Mouse (Mus musculus): Measurements from ENCODE around the gene Ctc1. TPM values are rescaled to one million over a fixed set of nuclear protein-coding genes. Genes with fewer than 3 reads are reported as not detected.

Ctc1 gene
- polyA plus RNA-seq, 1 experiment from 2014 or later, result 90.9 TPM

- 86% methylated on average over 9 of the region's 9 CpGs for WGBS
- no peak for DNase-seq (ENCODE audit: low spot score)
These were observed 61.6 kb downstream of the Ctc1 start for GRCm38 (mm10) chr11:69077316-69077715.

GRCm38 (mm10) chr11:69078041-69078440 lies 62.3 kb downstream of the Ctc1 start:
- H3K36me3 ChIP-seq, result no peaks in the 10 kb centered on the region
- 79% methylated on average over 6 of the region's 6 CpGs for WGBS
- H3K4me3 ChIP-seq, result no peak overlapping the region
- no peak overlapping the region for H3K27ac ChIP-seq
- peaks cover 15% of the 10 kb centered on the region for H3K4me1 ChIP-seq (replicated peaks)
- DNase-seq (ENCODE audit: low spot score), result no peak
- no peaks in the 10 kb centered on the region for H3K9me3 ChIP-seq
- H3K27me3 ChIP-seq (ENCODE audit: insufficient read depth, poor library complexity, severe bottlenecking), result no peaks in the 10 kb centered on the region

More at GRCm38 (mm10) chr11:69077316-69077715, 61.6 kb downstream of the Ctc1 start:
- Histone ChIP-seq H3K27me3 (ENCODE audit: insufficient read depth, poor library complexity, severe bottlenecking) (no peaks in the 10 kb centered on the region), H3K9me3 (no peaks in the 10 kb centered on the region), H3K36me3 (no peaks in the 10 kb centered on the region), H3K4me1 (replicated peaks) (peaks cover 21% of the 10 kb centered on the region), H3K4me3 (no peak overlapping the region), H3K27ac (no peak overlapping the region)

GRCm38 (mm10) chr11:69078805-69079438 lies 63.2 kb downstream of the Ctc1 start:
- Histone ChIP-seq H3K4me3 (no peak overlapping the region), H3K4me1 (replicated peaks) (peaks cover 13% of the 10 kb centered on the region), H3K36me3 (no peaks in the 10 kb centered on the region), H3K27me3 (ENCODE audit: insufficient read depth, poor library complexity, severe bottlenecking) (no peaks in the 10 kb centered on the region), H3K9me3 (no peaks in the 10 kb centered on the region), H3K27ac (no peak overlapping the region)
- 80% methylated on average over 5 of the region's 5 CpGs for WGBS
- no peak for DNase-seq (ENCODE audit: low spot score)

- H3K9me3 ChIP-seq, result no peaks in the 10 kb centered on the region
- H3K36me3 ChIP-seq, result no peaks in the 10 kb centered on the region
- no peak for DNase-seq (ENCODE audit: low spot score)
- no peaks in the 10 kb centered on the region for H3K27me3 ChIP-seq (ENCODE audit: insufficient read depth, poor library complexity, severe bottlenecking)
- H3K27ac ChIP-seq, result no peak overlapping the region
- H3K4me3 ChIP-seq, result no peak overlapping the region
- 87% methylated on average over 15 of the region's 15 CpGs for WGBS
- peaks cover 3% of the 10 kb centered on the region; the same call in 1 of the 2 replicates for H3K4me1 ChIP-seq (replicated peaks)
These were observed 64.6 kb downstream of the Ctc1 start for GRCm38 (mm10) chr11:69080102-69080854.

GRCm38 (mm10) chr11:69080855-69081222 lies 65.1 kb downstream of the Ctc1 start:
- no peak overlapping the region for H3K4me3 ChIP-seq
- peaks cover 3% of the 10 kb centered on the region; the same call in 1 of the 2 replicates for H3K4me1 ChIP-seq (replicated peaks)
- 88% methylated on average over 8 of the region's 8 CpGs for WGBS
- H3K9me3 ChIP-seq, result no peaks in the 10 kb centered on the region
- no peaks in the 10 kb centered on the region for H3K36me3 ChIP-seq
- DNase-seq (ENCODE audit: low spot score), result no peak
- H3K27me3 ChIP-seq (ENCODE audit: insufficient read depth, poor library complexity, severe bottlenecking), result no peaks in the 10 kb centered on the region
- H3K27ac ChIP-seq, result no peak overlapping the region

- H3K4me1 ChIP-seq (replicated peaks), result peaks cover 3% of the 10 kb centered on the region; the same call in 1 of the 2 replicates
- no peaks in the 10 kb centered on the region for H3K9me3 ChIP-seq
- no peak overlapping the region for H3K27ac ChIP-seq
- no peak for DNase-seq (ENCODE audit: low spot score)
- H3K36me3 ChIP-seq, result no peaks in the 10 kb centered on the region
- no peak overlapping the region for H3K4me3 ChIP-seq
- WGBS, result 89% methylated on average over 7 of the region's 7 CpGs
- H3K27me3 ChIP-seq (ENCODE audit: insufficient read depth, poor library complexity, severe bottlenecking), result no peaks in the 10 kb centered on the region
These were observed 65.9 kb downstream of the Ctc1 start for GRCm38 (mm10) chr11:69081613-69082012.

GRCm38 (mm10) chr11:69085608-69086007 lies 69.9 kb downstream of the Ctc1 start:
- Histone ChIP-seq H3K4me1 (replicated peaks) (peaks cover 35% of the 10 kb centered on the region), H3K9me3 (no peaks in the 10 kb centered on the region), H3K36me3 (peaks cover 11% of the 10 kb centered on the region), H3K27ac (no peak overlapping the region), H3K4me3 (no peak overlapping the region), H3K27me3 (ENCODE audit: insufficient read depth, poor library complexity, severe bottlenecking) (no peaks in the 10 kb centered on the region)
- no peak for DNase-seq (ENCODE audit: low spot score)
- 71% methylated on average over 6 of the region's 6 CpGs for WGBS

Other genes with a start within 250 kb of the Ctc1 start
- gene Ndel1, start 144.1 kb upstream of the Ctc1 start, polyA plus RNA-seq (2016; fragmentation: Nextera tagmentation; extraction: Ambion mirVana), result 56.3 and 57.7 TPM in 2 replicates
- 0.07 TPM in 1 of 2 replicates, not detected in the other for gene Rnf222, start 127.4 kb upstream of the Ctc1 start, polyA plus RNA-seq (2016; fragmentation: Nextera tagmentation; extraction: Ambion mirVana)
- 904 and 972 TPM in 2 replicates for gene Rpl26, start 114.3 kb upstream of the Ctc1 start, polyA plus RNA-seq (2016; fragmentation: Nextera tagmentation; extraction: Ambion mirVana)
- gene Odf4, start 88.8 kb upstream of the Ctc1 start, polyA plus RNA-seq (2016; fragmentation: Nextera tagmentation; extraction: Ambion mirVana), result not detected in 2 replicates
- gene Arhgef15, start 58.4 kb upstream of the Ctc1 start, polyA plus RNA-seq (2016; fragmentation: Nextera tagmentation; extraction: Ambion mirVana), result 7.9 and 8.6 TPM in 2 replicates
- gene Slc25a35, start 47.8 kb upstream of the Ctc1 start, polyA plus RNA-seq (2016; fragmentation: Nextera tagmentation; extraction: Ambion mirVana), result 2.0 and 2.5 TPM in 2 replicates
- 69.7 and 78.1 TPM in 2 replicates for gene Rangrf, start 40.7 kb upstream of the Ctc1 start, polyA plus RNA-seq (2016; fragmentation: Nextera tagmentation; extraction: Ambion mirVana)
- 40.6 and 57.3 TPM in 2 replicates for gene Pfas, start 7.5 kb upstream of the Ctc1 start, polyA plus RNA-seq (2016; fragmentation: Nextera tagmentation; extraction: Ambion mirVana)
- 184 and 228 TPM in 2 replicates for gene Aurkb, start 29.7 kb downstream of the Ctc1 start, polyA plus RNA-seq (2016; fragmentation: Nextera tagmentation; extraction: Ambion mirVana)
- 8.5 and 12.6 TPM in 2 replicates for gene Borcs6, start 43.8 kb downstream of the Ctc1 start, polyA plus RNA-seq (2016; fragmentation: Nextera tagmentation; extraction: Ambion mirVana)
- gene Tmem107, start 54.9 kb downstream of the Ctc1 start, polyA plus RNA-seq (2016; fragmentation: Nextera tagmentation; extraction: Ambion mirVana), result 56.6 and 57.6 TPM in 2 replicates
- 67.1 and 108 TPM in 2 replicates for gene Vamp2, start 72.6 kb downstream of the Ctc1 start, polyA plus RNA-seq (2016; fragmentation: Nextera tagmentation; extraction: Ambion mirVana)
- 7.8 and 9.8 TPM in 2 replicates for gene Per1, start 79.3 kb downstream of the Ctc1 start, polyA plus RNA-seq (2016; fragmentation: Nextera tagmentation; extraction: Ambion mirVana)
- 0.14 and 0.48 TPM in 2 replicates for gene Hes7, start 104.5 kb downstream of the Ctc1 start, polyA plus RNA-seq (2016; fragmentation: Nextera tagmentation; extraction: Ambion mirVana)
- 0.13 TPM in 1 of 2 replicates, not detected in the other for gene 9130213A22Rik, start 106.7 kb downstream of the Ctc1 start, polyA plus RNA-seq (2016; fragmentation: Nextera tagmentation; extraction: Ambion mirVana)
- 0.22 TPM in 1 of 2 replicates, not detected in the other for gene Aloxe3, start 110.0 kb downstream of the Ctc1 start, polyA plus RNA-seq (2016; fragmentation: Nextera tagmentation; extraction: Ambion mirVana)
- gene Alox12b, start 141.1 kb downstream of the Ctc1 start, polyA plus RNA-seq (2016; fragmentation: Nextera tagmentation; extraction: Ambion mirVana), result not detected in 2 replicates
- 0.10 TPM in 1 of 2 replicates, not detected in the other for gene Alox8, start 181.9 kb downstream of the Ctc1 start, polyA plus RNA-seq (2016; fragmentation: Nextera tagmentation; extraction: Ambion mirVana)
- gene Gucy2e, start 221.1 kb downstream of the Ctc1 start, polyA plus RNA-seq (2016; fragmentation: Nextera tagmentation; extraction: Ambion mirVana), result 0.06 and 0.09 TPM in 2 replicates